Mouse (Mus musculus) kidney, embryonic 15.5 days (tissue): ENCODE results near the gene Kcne3. TPM values are rescaled to one million over a fixed set of nuclear protein-coding genes. Genes with fewer than 3 reads are reported as not detected.
A peak's percentile ranks its signal among the peaks of the same experiment; 100 is the strongest.

Experiments used
- ATAC-seq: fragments of 200-750 bp; cut with Nextera tagmentation; replicated peaks from 2 replicates; pipeline ENCODE4 v1.8.0; 2017; ENCODE audit warnings: moderate TSS enrichment; ENCODE audit not compliant: low FRiP score
- H3K27ac ChIP-seq: fragments of 300-500 bp; sonication (generic); 2 replicates; pipeline ENCODE4 v1.5.1; 2015; ENCODE audit warnings: mild to moderate bottlenecking, inconsistent platforms
- H3K27me3 ChIP-seq: fragments of 300-500 bp; sonication (generic); 2 replicates; pipeline ENCODE4 v1.6.1; 2015; ENCODE audit warnings: inconsistent platforms
- H3K36me3 ChIP-seq: fragments of 300-500 bp; sonication (generic); 2 replicates; pipeline ENCODE4 v1.6.1; 2015; ENCODE audit warnings: inconsistent platforms
- H3K4me1 ChIP-seq: fragments of 300-500 bp; sonication (generic); 2 replicates; pipeline ENCODE4 v1.6.1; 2015; ENCODE audit warnings: inconsistent platforms
- H3K4me2 ChIP-seq: fragments of 300-500 bp; sonication (generic); 2 replicates; pipeline ENCODE4 v1.6.1; 2015; ENCODE audit warnings: moderate library complexity, mild to moderate bottlenecking, inconsistent platforms
- H3K4me3 ChIP-seq: fragments of 300-500 bp; sonication (generic); replicated peaks from 2 replicates; pipeline ENCODE4 v1.5.1; 2015; ENCODE audit warnings: mild to moderate bottlenecking, inconsistent platforms
- H3K9ac ChIP-seq: fragments of 300-500 bp; sonication (generic); 2 replicates; pipeline ENCODE4 v1.6.1; 2015; ENCODE audit warnings: mild to moderate bottlenecking, inconsistent platforms
- H3K9me3 ChIP-seq: fragments of 300-500 bp; sonication (generic); replicated peaks from 2 replicates; pipeline ENCODE4 v1.6.1; 2016; ENCODE audit warnings: inconsistent platforms
- WGBS: fragments of 180-500 bp; shearing (Covaris S2); methylation state at CpG from one replicate; pipeline ENCODE4 v1.1.7; 2015; ENCODE audit warnings: mixed read lengths; 5-methylcytosine and 5-hydroxymethylcytosine counted together
- polyA plus RNA-seq: library from polyadenylated mRNA; unstranded; fragments of >200 nt; fragmentation: Nextera tagmentation; extraction: Ambion mirVana; gene quantifications from 2 replicates; pipeline ENCODE4 v1.2.1, GENCODE M21; 2015

Kcne3 gene
- 5.1 and 5.9 TPM in 2 replicates for polyA plus RNA-seq

- no peaks in the 10 kb centered on the region for H3K9me3 ChIP-seq
- H3K9ac ChIP-seq, result no peak within 1 kb of the TSS
- no peaks in the 10 kb centered on the region for H3K36me3 ChIP-seq
- no peak within 1 kb of the TSS for H3K4me2 ChIP-seq
- peaks cover 48% of the 10 kb centered on the region for H3K27me3 ChIP-seq
- no peak within 1 kb of the TSS for H3K27ac ChIP-seq
- no peak for ATAC-seq
- WGBS, result 70% methylated on average over 3 of the region's 3 CpGs
- H3K4me3 ChIP-seq, result no peak within 1 kb of the TSS
- H3K4me1 ChIP-seq, result peaks cover 15% of the 10 kb centered on the region
Measured at GRCm38 (mm10) chr7:100176269-100176668, at the start of gene Kcne3. Gene Kcne3, plus strand, starts transcription at chr7:100176502.

GRCm38 (mm10) chr7:100126514-100126913, 49.8 kb upstream of the Kcne3 start:
- no peak overlapping the region for H3K9ac ChIP-seq
- no peaks in the 10 kb centered on the region for H3K27me3 ChIP-seq
- no peak overlapping the region for H3K4me3 ChIP-seq
- no peak for ATAC-seq
- H3K4me1 ChIP-seq, result peaks cover 10% of the 10 kb centered on the region; the same call in 1 of the 2 replicates
- H3K4me2 ChIP-seq, result no peak overlapping the region
- 87% methylated on average over 7 of the region's 7 CpGs for WGBS
- 0 out of 2 replicates have a peak, but pooled peaks cover 4% of the 10 kb centered on the region for H3K9me3 ChIP-seq
- no peaks in the 10 kb centered on the region for H3K36me3 ChIP-seq
- no peak overlapping the region for H3K27ac ChIP-seq

GRCm38 (mm10) chr7:100128262-100129041, 47.9 kb upstream of the Kcne3 start:
- Histone ChIP-seq H3K4me2 (no peak overlapping the region), H3K9ac (no peak overlapping the region), H3K9me3 (0 out of 2 replicates have a peak, but pooled peaks cover 4% of the 10 kb centered on the region), H3K27ac (no peak overlapping the region), H3K4me1 (0 out of 2 replicates have a peak, but pooled peaks cover 6% of the 10 kb centered on the region), H3K36me3 (no peaks in the 10 kb centered on the region), H3K27me3 (no peaks in the 10 kb centered on the region), H3K4me3 (no peak overlapping the region)
- WGBS, result 70% methylated on average over 7 of the region's 7 CpGs
- no peak for ATAC-seq

GRCm38 (mm10) chr7:100130592-100130991, 45.7 kb upstream of the Kcne3 start:
- Histone ChIP-seq H3K36me3 (no peaks in the 10 kb centered on the region), H3K27me3 (no peaks in the 10 kb centered on the region), H3K9ac (no peak overlapping the region), H3K27ac (no peak overlapping the region), H3K4me2 (no peak overlapping the region), H3K4me1 (0 out of 2 replicates have a peak, but pooled peaks cover 6% of the 10 kb centered on the region), H3K9me3 (no peaks in the 10 kb centered on the region), H3K4me3 (no peak overlapping the region)
- no peak for ATAC-seq
- 20% methylated on average over 6 of the region's 6 CpGs for WGBS

- Histone ChIP-seq H3K36me3 (no peaks in the 10 kb centered on the region), H3K27ac (no peak overlapping the region), H3K4me3 (no peak overlapping the region), H3K9me3 (no peaks in the 10 kb centered on the region), H3K4me2 (no peak overlapping the region), H3K27me3 (no peaks in the 10 kb centered on the region), H3K4me1 (0 out of 2 replicates have a peak, but pooled peaks cover 6% of the 10 kb centered on the region), H3K9ac (no peak overlapping the region)
- WGBS, result 76% methylated on average over 1 of the region's 1 CpGs
- no peak for ATAC-seq
Measured at GRCm38 (mm10) chr7:100132379-100132778, 43.9 kb upstream of the Kcne3 start.

GRCm38 (mm10) chr7:100137038-100137437, 39.3 kb upstream of the Kcne3 start:
- Histone ChIP-seq H3K36me3 (no peaks in the 10 kb centered on the region), H3K9ac (no peak overlapping the region), H3K27me3 (no peaks in the 10 kb centered on the region; the same call in 1 of the 2 replicates), H3K9me3 (no peaks in the 10 kb centered on the region), H3K4me1 (0 out of 2 replicates have a peak, but pooled peaks cover 3% of the 10 kb centered on the region), H3K4me3 (no peak overlapping the region), H3K27ac (no peak overlapping the region), H3K4me2 (no peak overlapping the region)
- ATAC-seq, result no peak
- WGBS, result 78% methylated on average over 9 of the region's 9 CpGs

GRCm38 (mm10) chr7:100138075-100138474, 38.2 kb upstream of the Kcne3 start:
- WGBS, result 93% methylated on average over 4 of the region's 4 CpGs
- no peak overlapping the region for H3K27ac ChIP-seq
- H3K4me2 ChIP-seq, result no peak overlapping the region
- no peaks in the 10 kb centered on the region for H3K36me3 ChIP-seq
- H3K9ac ChIP-seq, result no peak overlapping the region
- no peaks in the 10 kb centered on the region for H3K9me3 ChIP-seq
- no peak for ATAC-seq
- H3K4me3 ChIP-seq, result no peak overlapping the region
- no peaks in the 10 kb centered on the region for H3K4me1 ChIP-seq
- no peaks in the 10 kb centered on the region; the same call in 1 of the 2 replicates for H3K27me3 ChIP-seq

GRCm38 (mm10) chr7:100140591-100140990, 35.7 kb upstream of the Kcne3 start:
- no peak overlapping the region for H3K4me3 ChIP-seq

GRCm38 (mm10) chr7:100148586-100148985, 27.7 kb upstream of the Kcne3 start:
- Histone ChIP-seq H3K27ac (no peak overlapping the region; the same call in 1 of the 2 replicates), H3K4me3 (no peak overlapping the region), H3K9ac (no peak overlapping the region), H3K4me2 (no peak overlapping the region), H3K9me3 (no peaks in the 10 kb centered on the region), H3K36me3 (no peaks in the 10 kb centered on the region), H3K27me3 (no peaks in the 10 kb centered on the region), H3K4me1 (peaks cover 27% of the 10 kb centered on the region)
- 78% methylated on average over 4 of the region's 4 CpGs for WGBS
- no peak for ATAC-seq

More at GRCm38 (mm10) chr7:100140591-100140990, 35.7 kb upstream of the Kcne3 start:
- ATAC-seq, result no peak
- Histone ChIP-seq H3K4me2 (no peak overlapping the region), H3K9ac (no peak overlapping the region), H3K4me1 (no peaks in the 10 kb centered on the region), H3K36me3 (no peaks in the 10 kb centered on the region), H3K27me3 (no peaks in the 10 kb centered on the region; the same call in 1 of the 2 replicates), H3K27ac (no peak overlapping the region), H3K9me3 (no peaks in the 10 kb centered on the region)
- 80% methylated on average over 1 of the region's 1 CpGs for WGBS

GRCm38 (mm10) chr7:100150086-100150485, 26.2 kb upstream of the Kcne3 start:
- Histone ChIP-seq H3K36me3 (no peaks in the 10 kb centered on the region), H3K4me3 (no peak overlapping the region), H3K27ac (no peak overlapping the region), H3K27me3 (no peaks in the 10 kb centered on the region), H3K4me1 (peaks cover 27% of the 10 kb centered on the region), H3K9ac (no peak overlapping the region), H3K4me2 (peak overlapping the region; percentile 8; the same call in 1 of the 2 replicates), H3K9me3 (no peaks in the 10 kb centered on the region)
- ATAC-seq, result no peak
- 56% methylated on average over 10 of the region's 10 CpGs for WGBS

GRCm38 (mm10) chr7:100150626-100151025, 25.7 kb upstream of the Kcne3 start:
- ATAC-seq, result no peak
- WGBS, result 71% methylated on average over 11 of the region's 11 CpGs

GRCm38 (mm10) chr7:100157669-100158068, 18.6 kb upstream of the Kcne3 start:
- 77% methylated on average over 4 of the region's 4 CpGs for WGBS
- H3K9me3 ChIP-seq, result no peaks in the 10 kb centered on the region

More at GRCm38 (mm10) chr7:100150626-100151025, 25.7 kb upstream of the Kcne3 start:
- no peaks in the 10 kb centered on the region for H3K9me3 ChIP-seq
- no peaks in the 10 kb centered on the region for H3K36me3 ChIP-seq
- H3K27ac ChIP-seq, result no peak overlapping the region
- H3K9ac ChIP-seq, result no peak overlapping the region
- peaks cover 27% of the 10 kb centered on the region for H3K4me1 ChIP-seq
- no peak overlapping the region for H3K4me3 ChIP-seq
- H3K27me3 ChIP-seq, result no peaks in the 10 kb centered on the region
- H3K4me2 ChIP-seq, result 0 out of 2 replicates have a peak overlapping the region, but pooled peaks have one; percentile 8

More at GRCm38 (mm10) chr7:100157669-100158068, 18.6 kb upstream of the Kcne3 start:
- no peaks in the 10 kb centered on the region for H3K36me3 ChIP-seq
- H3K27me3 ChIP-seq, result no peaks in the 10 kb centered on the region
- no peak overlapping the region for H3K4me3 ChIP-seq
- H3K9ac ChIP-seq, result no peak overlapping the region
- H3K4me2 ChIP-seq, result no peak overlapping the region
- peaks cover 16% of the 10 kb centered on the region for H3K4me1 ChIP-seq
- H3K27ac ChIP-seq, result no peak overlapping the region
- no peak for ATAC-seq
